Mouse (Mus musculus): ENCODE measurements around the gene Gm42715. TPM values are rescaled to one million over a fixed set of nuclear protein-coding genes. Genes with fewer than 3 reads are reported as not detected.
A peak's percentile ranks its signal among the peaks of the same experiment; 100 is the strongest.

The Gm42715 gene
- total RNA-seq, 4 experiments from 2014 or later, result 21.9 to 28.0 (median 26.2) TPM

DNA sequence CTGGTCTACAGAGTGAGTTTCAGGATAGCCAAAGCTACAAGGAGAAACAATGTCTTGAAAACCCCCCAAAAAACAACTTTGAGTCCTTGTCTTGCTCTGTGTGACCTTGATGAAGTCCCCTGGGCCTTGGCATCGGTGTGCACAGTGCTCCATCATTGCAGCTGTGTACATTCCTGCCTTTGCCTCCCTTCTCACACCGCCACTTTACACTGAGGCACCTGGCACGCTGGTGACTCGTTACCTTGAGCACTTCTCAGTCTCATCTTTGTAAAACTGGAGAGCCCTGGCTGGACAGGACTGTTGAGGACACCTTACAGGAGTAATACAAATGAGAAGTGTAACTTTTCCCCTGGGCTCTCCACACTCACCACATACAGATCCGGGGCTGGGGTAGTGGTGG is 67.8 kb downstream of the Gm42715 start:
- DNase-seq, result no peak

DNA sequence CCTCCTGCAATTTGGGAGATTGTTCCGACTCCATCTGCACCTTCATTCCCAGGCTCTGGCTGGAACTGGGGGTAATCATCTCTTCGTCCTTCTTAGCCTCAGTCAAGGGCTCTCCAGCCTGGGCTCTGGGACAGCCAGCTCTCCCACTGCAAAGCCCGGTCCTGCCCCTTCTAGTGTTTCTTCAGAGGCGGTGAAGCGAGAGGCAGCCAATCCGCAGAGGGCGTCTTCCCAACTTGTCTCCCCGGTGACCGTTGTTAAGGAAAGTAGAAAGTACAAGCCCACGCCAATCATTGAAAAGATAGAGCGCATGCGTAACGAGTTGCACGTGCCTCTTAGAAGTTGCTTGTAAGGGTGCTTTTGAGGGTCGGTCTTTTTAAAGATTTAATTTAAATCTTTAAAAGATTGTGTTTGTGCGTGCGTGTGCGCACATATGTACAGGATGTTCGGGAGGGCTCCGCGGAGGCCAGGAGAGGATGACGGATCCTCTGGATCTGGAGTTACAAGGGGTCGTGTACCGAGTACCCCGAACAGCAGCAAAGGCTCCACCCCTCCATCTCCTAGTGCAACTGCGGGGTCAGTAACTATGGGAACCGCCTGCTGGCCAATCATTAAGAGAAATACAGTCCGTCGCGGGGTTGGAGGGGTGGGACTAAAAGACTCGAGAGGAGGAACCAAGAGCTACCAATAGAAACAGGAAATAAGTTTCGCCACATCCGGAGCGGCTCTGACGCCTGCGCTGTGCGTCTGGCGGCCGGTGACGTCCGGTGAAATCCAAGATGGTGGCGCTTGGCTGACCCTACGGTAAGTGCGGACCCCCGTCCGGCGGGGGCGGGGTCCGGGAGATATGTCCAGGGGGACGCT is 68.9 kb downstream of the Gm42715 start, which contains the start of the genes Ccdc189 and Rnf40:
TSS of gene Ccdc189 (minus strand) at position 585 of the 861 bp plus-strand sequence.
TSS of gene Rnf40 (plus strand) at position 757 of the 861 bp plus-strand sequence.
- DNase-seq, result peak; percentile 98

DNA sequence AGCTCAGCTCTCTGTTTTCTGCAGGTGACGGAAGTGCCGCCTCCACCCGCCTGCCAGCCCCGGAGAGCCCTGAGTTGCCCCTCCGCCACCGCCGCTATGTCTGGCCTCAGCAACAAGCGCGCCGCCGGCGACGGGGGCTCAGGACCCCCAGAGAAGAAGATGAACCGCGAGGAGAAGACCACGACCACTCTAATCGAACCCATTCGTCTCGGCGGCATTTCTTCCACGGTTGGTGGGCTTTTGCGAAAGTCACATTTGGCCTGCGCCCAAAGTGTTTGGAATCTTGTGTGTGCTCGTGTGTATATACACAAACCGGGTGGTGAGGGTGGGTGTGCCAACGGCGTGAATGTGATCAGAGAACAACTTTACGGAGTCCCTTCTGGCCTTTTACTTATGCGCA is 69.5 kb downstream of the Gm42715 start:
- no peak for DNase-seq

DNA sequence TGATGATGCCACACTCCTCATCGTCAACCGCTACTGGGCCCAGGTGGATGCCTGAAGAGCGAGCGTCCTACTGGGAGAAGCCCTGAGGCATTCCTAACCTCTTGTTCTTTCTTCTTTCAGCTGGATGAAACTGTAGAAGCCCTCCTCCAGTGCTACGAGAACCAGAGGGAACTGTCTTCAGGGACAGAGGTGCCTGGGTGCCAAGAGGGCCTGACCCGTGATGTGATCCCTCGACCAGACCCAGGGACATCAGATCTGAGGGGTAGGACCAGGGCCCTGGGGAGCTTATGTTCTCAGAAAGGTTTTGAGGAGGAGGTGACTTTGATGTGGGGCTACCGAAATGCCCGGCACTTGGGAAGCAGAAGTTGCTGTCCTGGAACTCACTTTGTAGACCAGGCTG is 70.3 kb downstream of the Gm42715 start:
- DNase-seq, result no peak

DNA sequence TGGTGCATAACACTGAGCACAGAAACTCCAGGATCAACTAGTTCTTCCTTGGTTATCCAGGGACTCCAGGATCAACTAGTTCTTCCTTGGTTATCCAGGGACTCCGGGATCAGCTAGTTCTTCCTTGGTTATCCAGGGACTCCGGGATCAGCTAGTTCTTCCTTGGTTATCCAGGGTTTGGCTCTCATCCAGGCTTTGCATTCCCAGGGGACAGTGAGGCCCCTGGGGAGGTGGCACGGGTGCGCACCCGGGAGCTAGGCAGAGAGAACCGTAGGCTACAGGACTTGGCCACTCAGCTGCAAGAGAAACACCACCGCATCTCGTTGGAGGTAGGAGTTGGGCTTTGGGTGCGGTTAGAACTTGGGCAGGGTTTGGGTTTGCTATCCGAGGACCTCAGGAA is 71.7 kb downstream of the Gm42715 start:
- no peak for DNase-seq

DNA sequence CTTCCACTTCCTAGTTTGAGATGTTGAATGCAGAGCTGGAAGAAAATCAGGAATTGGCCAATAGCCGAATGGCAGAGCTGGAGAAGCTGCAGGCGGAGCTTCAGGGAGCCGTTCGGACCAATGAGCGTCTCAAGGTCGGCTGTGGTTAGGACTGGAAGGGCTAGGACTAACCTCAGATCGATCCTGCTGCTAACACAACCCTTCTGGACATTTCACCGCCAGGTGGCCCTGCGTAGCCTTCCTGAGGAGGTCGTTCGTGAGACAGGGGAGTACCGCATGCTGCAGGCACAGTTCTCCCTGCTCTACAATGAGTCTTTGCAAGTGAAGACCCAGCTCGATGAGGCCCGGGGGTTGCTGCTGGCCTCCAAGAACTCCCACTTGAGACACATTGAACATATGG is 73.2 kb downstream of the Gm42715 start:
- no peak for DNase-seq

DNA sequence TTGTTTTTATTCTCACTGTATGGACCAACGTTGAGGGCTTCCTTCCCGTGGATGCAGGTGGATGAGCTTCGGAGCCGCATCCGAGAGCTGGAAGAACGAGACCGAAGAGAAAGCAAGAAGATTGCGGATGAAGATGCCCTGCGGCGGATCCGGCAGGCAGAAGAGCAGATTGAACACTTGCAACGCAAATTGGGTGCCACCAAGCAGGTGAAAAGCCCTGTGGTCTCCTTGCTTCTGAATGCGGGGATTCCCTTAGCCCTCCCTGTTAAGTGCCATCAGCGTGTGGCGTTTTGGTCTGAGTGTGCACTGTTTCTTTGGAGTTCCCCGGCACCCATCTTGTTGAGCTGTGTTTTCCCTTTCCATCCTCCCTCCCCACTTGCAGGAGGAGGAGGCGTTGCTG is 77.4 kb downstream of the Gm42715 start:
- DNase-seq, result no peak

DNA sequence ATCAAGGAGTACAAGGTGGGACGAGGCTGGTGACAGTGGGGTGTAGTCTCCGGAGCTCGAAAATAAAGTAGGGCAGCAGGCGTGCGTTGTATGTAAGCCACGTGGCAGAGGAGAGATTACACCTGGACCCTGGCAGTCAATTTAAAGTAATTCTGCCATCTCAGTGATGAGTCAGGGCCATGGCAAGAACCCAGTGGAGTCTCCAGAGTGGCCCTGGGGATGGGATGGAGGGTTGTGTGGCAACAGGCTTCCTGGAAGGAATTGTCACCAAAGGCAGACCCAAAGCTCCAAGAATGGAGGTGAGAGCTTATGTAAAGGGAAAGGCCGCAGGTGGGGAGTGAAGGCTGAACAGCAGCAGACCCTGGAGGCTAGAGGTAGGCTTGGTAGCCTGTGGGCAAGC is 81.2 kb downstream of the Gm42715 start:
- no peak for DNase-seq

DNA sequence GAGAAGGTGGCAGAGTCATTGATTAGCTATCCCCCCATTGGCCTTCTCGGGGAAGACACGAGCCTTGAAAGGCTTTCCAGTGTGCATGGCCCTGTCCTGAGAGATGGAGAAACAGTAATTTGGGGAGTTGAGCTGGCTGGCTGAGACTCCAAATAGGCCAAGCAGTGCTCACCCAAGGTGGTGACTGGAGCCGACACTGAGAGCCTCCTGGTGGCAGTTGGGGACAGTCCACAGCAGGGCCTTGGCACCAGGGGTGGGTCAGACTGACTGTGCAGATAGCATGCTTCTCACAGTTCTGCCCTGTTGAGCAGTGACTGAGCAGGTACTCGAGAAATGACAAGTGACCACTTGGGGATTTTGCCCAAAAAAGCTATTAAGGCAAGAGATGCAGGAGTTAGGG is 82.4 kb downstream of the Gm42715 start:
- no peak for DNase-seq

DNA sequence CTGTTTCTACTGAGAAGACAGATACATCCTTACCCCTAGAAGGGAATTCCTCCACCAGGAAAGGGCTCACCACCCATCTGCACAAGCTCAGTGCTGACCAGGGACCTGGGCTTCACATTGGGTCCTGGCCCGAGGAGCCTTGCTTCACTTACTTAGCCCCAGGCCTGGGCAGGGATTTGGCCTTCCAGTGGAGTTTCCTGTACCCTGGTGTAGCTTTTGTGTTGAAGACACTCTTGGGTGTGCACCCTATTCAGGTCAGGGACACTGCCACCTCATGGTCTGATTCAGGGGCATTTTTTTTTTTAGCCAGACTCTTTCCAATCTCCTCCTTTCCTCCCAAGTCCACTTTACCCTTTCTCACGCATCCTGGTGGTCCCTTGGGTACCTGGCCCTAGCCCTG is 83.5 kb downstream of the Gm42715 start:
- no peak for DNase-seq

DNA sequence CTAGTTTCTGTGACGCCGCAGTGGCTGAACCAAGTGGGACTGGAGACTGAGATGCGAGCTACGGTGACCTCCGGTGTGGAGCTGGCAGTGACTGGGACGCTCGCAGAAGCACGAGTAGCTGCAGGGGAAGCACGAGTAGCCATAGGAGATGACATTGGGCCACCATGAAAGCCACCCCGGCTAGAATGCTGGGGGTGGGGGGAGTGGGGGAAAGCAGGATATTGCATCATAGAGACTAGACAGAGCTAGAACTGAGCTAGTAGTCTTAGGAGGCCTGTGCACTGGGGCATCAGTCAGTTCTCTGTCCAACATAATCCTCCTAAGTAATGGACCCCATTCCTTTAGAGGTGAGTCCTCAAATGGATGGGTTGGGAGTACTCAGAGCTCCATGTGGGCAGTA is 84.9 kb downstream of the Gm42715 start:
- DNase-seq, result no peak

DNA sequence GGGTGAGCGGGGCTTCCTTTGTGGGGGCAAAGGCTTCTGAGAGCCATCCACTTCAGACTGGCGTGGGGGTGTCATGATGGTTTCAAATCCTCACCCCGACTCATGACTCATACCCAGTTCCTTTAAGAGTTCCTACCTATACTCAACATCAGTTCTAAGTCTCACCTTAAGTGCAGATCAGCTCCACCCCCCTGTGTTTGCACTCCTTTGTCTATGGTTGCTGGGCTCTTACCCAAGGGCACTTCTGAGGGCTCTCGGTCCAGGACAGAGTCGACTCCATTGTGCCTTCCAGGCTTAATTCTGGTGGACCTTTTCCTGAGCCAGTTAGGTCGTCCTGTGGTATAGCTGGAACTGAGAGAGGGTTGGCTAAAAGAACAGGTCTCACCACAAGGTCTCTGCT is 87.8 kb downstream of the Gm42715 start:
- no peak for DNase-seq

DNA sequence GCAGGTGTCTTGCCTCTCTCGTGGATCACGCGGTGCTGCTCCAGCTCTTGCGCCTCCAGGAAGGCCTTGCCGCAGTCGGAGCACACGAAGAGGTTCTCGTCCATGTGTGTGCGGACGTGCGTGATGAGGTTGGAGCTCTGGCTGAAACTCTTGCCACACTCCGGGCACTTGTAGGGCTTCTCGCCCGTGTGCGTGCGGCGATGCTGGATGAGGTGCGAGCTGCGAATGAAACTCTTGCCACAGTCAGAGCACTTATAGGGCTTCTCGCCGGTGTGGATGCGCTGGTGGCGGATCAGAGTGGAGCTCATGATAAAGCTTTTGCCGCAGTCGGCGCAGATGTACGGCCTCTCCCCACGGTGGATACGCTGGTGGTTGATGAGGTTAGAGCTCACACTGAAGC is 91.6 kb downstream of the Gm42715 start:
- no peak for DNase-seq

DNA sequence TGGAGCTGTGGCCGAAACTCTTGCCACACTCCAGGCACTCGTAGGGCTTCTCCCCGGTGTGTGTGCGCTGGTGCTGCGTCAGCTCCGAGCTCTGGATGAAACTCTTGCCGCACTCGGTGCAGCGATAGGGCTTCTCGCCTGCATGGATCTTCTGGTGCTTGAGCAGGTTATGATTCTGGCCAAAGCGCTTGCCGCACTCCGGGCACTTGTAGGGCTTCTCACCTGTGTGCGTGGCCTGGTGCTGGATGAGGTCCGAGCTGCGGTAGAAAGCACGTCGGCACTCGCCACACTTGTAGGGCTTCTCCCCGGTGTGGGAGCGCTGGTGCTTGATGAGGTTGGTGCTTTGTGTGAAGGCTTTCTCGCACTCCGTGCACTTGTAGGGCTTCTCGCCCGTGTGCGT is 92.2 kb downstream of the Gm42715 start:
- DNase-seq, result no peak

DNA sequence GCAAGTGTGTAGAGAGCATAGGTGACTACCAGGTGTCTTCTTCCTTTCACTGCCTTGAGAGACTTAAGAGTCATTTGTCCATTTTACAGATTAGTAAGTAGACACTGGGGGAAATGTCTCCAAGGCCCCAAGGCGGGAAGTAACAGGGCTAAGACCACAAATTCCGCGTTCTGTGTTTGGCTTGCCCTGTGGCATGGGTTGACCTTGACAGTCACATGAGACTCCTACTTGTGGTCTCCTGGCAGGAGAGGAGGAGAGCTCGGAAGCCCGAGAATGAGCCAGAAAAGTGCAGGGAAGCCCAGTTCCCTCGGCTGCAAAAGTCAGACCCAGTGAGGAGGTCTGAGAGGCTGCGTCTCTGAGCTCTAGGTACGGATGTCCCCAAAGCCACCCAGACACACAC is 94.1 kb downstream of the Gm42715 start:
- no peak for DNase-seq

DNA sequence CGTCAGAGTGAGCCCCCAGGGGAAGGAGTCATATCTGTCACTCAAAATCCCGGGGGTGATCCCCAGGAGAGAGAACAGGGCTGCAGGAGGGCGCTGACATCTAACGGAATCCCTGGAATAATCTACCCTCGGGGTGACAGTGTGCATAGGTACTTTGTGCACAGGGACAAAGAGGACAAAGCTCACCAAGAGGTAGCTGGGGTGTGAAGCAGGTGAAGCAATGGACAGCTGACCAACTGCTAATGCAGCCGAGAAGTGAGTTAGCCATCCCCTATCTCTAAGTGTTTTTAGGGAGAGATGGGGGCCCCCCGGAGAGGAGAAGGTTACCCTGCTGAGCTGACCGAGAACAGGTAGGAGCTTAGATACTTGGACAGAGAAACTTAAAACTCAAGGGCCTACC is 94.7 kb downstream of the Gm42715 start:
- DNase-seq, result no peak

DNA sequence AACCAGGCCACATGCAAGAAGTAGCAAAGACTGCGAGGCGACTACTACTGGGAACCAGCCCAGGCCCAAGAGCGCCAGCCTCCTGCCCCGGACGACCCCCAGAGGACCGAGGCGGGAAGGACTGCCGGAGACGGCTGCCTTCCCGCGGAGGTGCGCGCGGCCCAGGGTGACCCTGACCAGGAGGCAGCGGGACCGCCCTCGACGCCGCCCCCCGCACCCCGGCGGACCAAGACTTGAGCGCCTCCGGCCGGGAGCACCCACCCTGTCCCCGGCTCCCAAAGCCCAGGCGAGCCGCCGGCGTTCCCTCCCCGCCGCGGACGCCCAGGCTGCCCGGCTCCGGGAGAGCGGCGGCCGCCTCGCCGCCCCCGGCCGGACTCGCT is 95.1 kb downstream of the Gm42715 start:
- no peak for DNase-seq

DNA sequence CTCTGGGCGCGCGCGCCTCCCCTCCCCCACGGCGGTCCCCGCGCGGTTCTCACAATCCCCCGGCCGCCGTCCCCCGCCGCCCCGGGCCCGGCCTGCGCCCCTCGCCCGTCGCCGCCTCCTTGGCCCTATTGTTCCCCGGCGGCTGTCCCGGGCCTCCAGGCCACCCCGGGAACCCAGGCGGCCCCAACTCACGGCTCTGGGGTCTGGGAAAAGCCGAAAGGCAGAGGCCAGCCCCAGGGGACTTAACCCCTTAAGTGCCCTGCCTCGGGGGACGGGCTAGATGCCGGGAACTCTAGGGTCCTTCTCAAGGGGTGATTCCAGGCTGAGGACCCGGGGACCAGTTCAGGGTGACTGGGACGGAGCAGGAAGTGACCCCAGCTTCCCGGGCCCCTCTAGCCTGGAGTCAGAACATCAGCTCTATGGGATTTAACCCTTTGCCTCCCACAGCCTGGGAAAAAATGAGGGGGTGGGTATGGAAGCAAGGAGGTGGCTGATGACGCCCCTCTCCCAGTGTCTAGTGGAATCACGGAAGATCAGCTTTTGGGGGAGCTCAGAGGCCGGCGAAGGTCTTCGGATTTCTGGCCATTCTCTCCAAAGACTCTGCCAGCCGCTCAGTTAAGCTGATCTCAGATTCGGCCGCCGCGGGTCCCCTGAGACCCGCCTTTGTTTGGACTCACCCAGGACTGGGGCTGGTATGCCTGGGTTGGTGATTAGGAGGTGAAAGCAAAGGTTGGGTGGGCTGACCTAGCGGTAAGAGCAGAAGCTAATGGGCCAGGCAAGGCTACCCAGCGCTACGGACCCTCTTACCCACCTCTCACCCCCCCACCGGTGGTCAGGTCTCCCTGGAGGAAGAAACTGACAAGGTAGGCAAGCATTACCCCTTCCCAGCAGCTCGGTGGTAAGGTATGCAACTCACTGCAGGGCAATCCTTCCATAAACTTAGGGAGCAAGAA is 95.8 kb downstream of the Gm42715 start, which contains the start of gene Zfp629:
TSS of gene Zfp629 (minus strand) at position 907 of the 953 bp plus-strand sequence.
- DNase-seq, result peak; percentile 65

DNA sequence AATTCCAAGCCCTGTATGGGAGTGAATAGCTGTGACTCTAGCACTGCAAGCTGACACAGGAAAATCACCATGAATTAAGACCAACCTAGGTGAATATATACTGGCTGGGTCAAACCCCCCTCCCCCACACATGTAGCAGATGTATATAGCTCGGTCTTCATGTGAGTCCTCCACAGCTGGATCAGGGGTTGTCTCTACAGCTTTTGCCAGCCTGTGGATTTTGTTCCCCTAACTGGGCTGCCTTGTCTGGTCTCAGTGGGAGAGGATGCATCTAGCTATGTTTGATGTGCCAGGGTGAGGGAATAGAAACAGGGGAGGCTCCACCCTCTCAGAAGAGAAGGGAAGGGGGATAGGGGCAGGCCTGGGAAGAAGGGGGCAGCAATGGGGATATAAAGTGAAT is 97.0 kb downstream of the Gm42715 start:
- no peak for DNase-seq

All from adrenal gland, adult 8-10 months (tissue).